Mouse (Mus musculus): ENCODE results near the gene Pet117. TPM values are rescaled to one million over a fixed set of nuclear protein-coding genes. Genes with fewer than 3 reads are reported as not detected.

Pet117 gene
- total and polyA plus RNA-seq, 3 experiments, result not detected

- Histone ChIP-seq H3K27me3 (ENCODE audit: control insufficient read depth in 1 of 2, insufficient read depth in 2 of 2, low read length in 2 of 2) (no peaks in the 10 kb centered on the region; a peak in 1 of 4 replicates), H3K36me3 (ENCODE audit: control insufficient read depth in 1 of 2, insufficient read depth in 2 of 2, low read length in 2 of 2) (no peaks in the 10 kb centered on the region), H3K9me3 (replicated peaks; ENCODE audit: insufficient read depth, low read length) (no peaks in the 10 kb centered on the region), H3K27ac (ENCODE audit: control insufficient read depth, low read depth, low read length) (no peak overlapping the region), H3K9ac (ENCODE audit: control insufficient read depth, low read depth, low read length, poor library complexity, severe bottlenecking) (no peak overlapping the region), H3K79me2 (ENCODE audit: control insufficient read depth, insufficient read depth, low read length, poor library complexity) (no peaks in the 10 kb centered on the region), H3K4me1 (ENCODE audit: control insufficient read depth in 1 of 2, insufficient read depth in 2 of 2, low read length in 2 of 2) (no peaks in the 10 kb centered on the region), H3K4me3 (ENCODE audit: control insufficient read depth in 1 of 2, insufficient read depth in 1 of 2, low read depth in 2 of 2, low read length in 2 of 2) (no peak overlapping the region)
- no peak for TF ChIP-seq POLR2A (IDR thresholded peaks at IDR 0.05; ENCODE audit: control insufficient read depth in 1 of 2, insufficient read depth in 1 of 2, low read depth in 1 of 2, low read length in 2 of 2, poor library complexity in 1 of 2)
- no peak for TF ChIP-seq MAX (IDR thresholded peaks at IDR 0.05; ENCODE audit: low read length)
- TF ChIP-seq USF2 (IDR thresholded peaks at IDR 0.05; ENCODE audit: borderline replicate concordance in 1 of 2, insufficient read depth in 1 of 2, low read depth in 1 of 2, low read length in 2 of 2), result no peak
- no peak for DNase-seq (ENCODE audit: low read depth, low spot score)
Measured at GRCm38 (mm10) chr2:144324218-144324617, 44.6 kb upstream of the Pet117 start.

GRCm38 (mm10) chr2:144329451-144329850 is 39.3 kb upstream of the Pet117 start:
- TF ChIP-seq USF2 (IDR thresholded peaks at IDR 0.05; ENCODE audit: borderline replicate concordance in 1 of 2, insufficient read depth in 1 of 2, low read depth in 1 of 2, low read length in 2 of 2) (no peak), GABPA (IDR thresholded peaks at IDR 0.05; ENCODE audit: low read depth, low read length) (no peak), BHLHE40 (IDR thresholded peaks at IDR 0.05; ENCODE audit: borderline replicate concordance, low read depth, low read length) (no peak), TCF12 (IDR thresholded peaks at IDR 0.05; ENCODE audit: low read depth, low read length) (no peak), POLR2AphosphoS5 (IDR thresholded peaks at IDR 0.05; ENCODE audit: borderline replicate concordance, low read depth, low read length) (no peak), MAZ (IDR thresholded peaks at IDR 0.05; ENCODE audit: low read depth, low read length) (no peak), ZC3H11A (IDR thresholded peaks at IDR 0.05; ENCODE audit: low read depth, low read length) (no peak), NELFE (IDR thresholded peaks at IDR 0.05; ENCODE audit: low read depth, low read length) (no peak), RCOR1 (IDR thresholded peaks at IDR 0.05; ENCODE audit: low read depth, low read length) (no peak), CTCF (IDR thresholded peaks at IDR 0.05 in 2 of 3, conservative IDR thresholded peaks at IDR 0.05 in 1 of 3; ENCODE audit: control insufficient read depth in 1 of 3, insufficient read depth in 1 of 3, low read depth in 2 of 3, low read length in 3 of 3, poor library complexity in 1 of 3, severe bottlenecking in 1 of 3) (no peak), RAD21 (IDR thresholded peaks at IDR 0.05; ENCODE audit: low read depth, low read length) (no peak), HCFC1 (IDR thresholded peaks at IDR 0.05; ENCODE audit: low read depth, low read length) (no peak), TAL1 (IDR thresholded peaks at IDR 0.05; ENCODE audit: low read length) (no peak), ZMIZ1 (IDR thresholded peaks at IDR 0.05; ENCODE audit: low read depth, low read length) (no peak), EP300 (IDR thresholded peaks at IDR 0.05; ENCODE audit: low read depth in 1 of 2, low read length in 2 of 2) (no peak), GATA1 (IDR thresholded peaks at IDR 0.05; ENCODE audit: low read depth, low read length) (no peak), POLR2AphosphoS2 (IDR thresholded peaks at IDR 0.05; ENCODE audit: low read length) (no peak)
- Histone ChIP-seq H3K9ac (ENCODE audit: control insufficient read depth, low read depth, low read length, poor library complexity, severe bottlenecking) (no peak overlapping the region), H3K36me3 (ENCODE audit: control insufficient read depth in 1 of 2, insufficient read depth in 2 of 2, low read length in 2 of 2) (no peaks in the 10 kb centered on the region), H3K27ac (ENCODE audit: control insufficient read depth, low read depth, low read length) (no peak overlapping the region), H3K9me3 (replicated peaks; ENCODE audit: insufficient read depth, low read length) (no peaks in the 10 kb centered on the region), H3K4me3 (ENCODE audit: control insufficient read depth in 1 of 2, insufficient read depth in 1 of 2, low read depth in 2 of 2, low read length in 2 of 2) (no peak overlapping the region), H3K27me3 (ENCODE audit: control insufficient read depth in 1 of 2, insufficient read depth in 2 of 2, low read length in 2 of 2) (peaks cover 0 to 2% of the 10 kb centered on the region in 2 experiments; a peak in 2 of 4 replicates), H3K79me2 (ENCODE audit: control insufficient read depth, insufficient read depth, low read length, poor library complexity) (no peaks in the 10 kb centered on the region), H3K4me1 (ENCODE audit: control insufficient read depth in 1 of 2, insufficient read depth in 2 of 2, low read length in 2 of 2) (no peaks in the 10 kb centered on the region)
- no peak for DNase-seq (ENCODE audit: low read depth, low spot score)

Measured in MEL (cell line).